In genomic region chr3:157079250-157079965, GRCm38 (mm10) we compare ENCODE assay signal across 14 mouse cellular contexts.
"Had no signal": no experiment of that assay in that cellular context is flagged by ENCODE, and none has a peak within 500 bp of the region (broad histone marks: within the 10 kb centered on the region; RNA-seq: fewer than 3 reads in every experiment).

No protein-coding gene starts in this region.

- H3K4me2 ChIP-seq: liver, embryonic 11.5 days; liver, embryonic 15.5 days; midbrain, embryonic 11.5 days; midbrain, embryonic 15.5 days; neural tube, embryonic 12.5 days had no signal

- H3K9me3 ChIP-seq: limb, embryonic 10.5 days; liver, embryonic 15.5 days; midbrain, embryonic 15.5 days; neural tube, embryonic 12.5 days had no signal

- H3K4me1 ChIP-seq: limb, embryonic 10.5 days; liver, embryonic 15.5 days; megakaryocyte, embryonic 14.5 days; midbrain, embryonic 15.5 days; neural tube, embryonic 12.5 days had no signal

- H3K36me3 ChIP-seq: limb, embryonic 10.5 days; liver, embryonic 15.5 days; midbrain, embryonic 15.5 days; neural tube, embryonic 12.5 days had no signal

- ATAC-seq: intestine, postnatal 0 days; lung, postnatal 0 days; midbrain, embryonic 15.5 days had no signal

- H3K4me3 ChIP-seq: layer of hippocampus, adult 2 months; limb, embryonic 10.5 days; liver, embryonic 15.5 days; megakaryocyte, embryonic 14.5 days; midbrain, embryonic 15.5 days; neural tube, embryonic 12.5 days had no signal

- H3K27ac ChIP-seq: layer of hippocampus, adult 2 months; limb, embryonic 10.5 days; liver, embryonic 15.5 days; macrophage; midbrain, embryonic 15.5 days; neural tube, embryonic 12.5 days; stomach, postnatal 0 days had no signal

- H3K9ac ChIP-seq: liver, embryonic 15.5 days; midbrain, embryonic 15.5 days; neural tube, embryonic 12.5 days had no signal

- DNase-seq: kidney, postnatal 36 days; thymus, postnatal 4 days had no signal

- H3K27me3 ChIP-seq: liver, embryonic 15.5 days; megakaryocyte, embryonic 14.5 days; midbrain, embryonic 15.5 days; neural tube, embryonic 12.5 days had no signal
